Mouse (Mus musculus) hindbrain, embryonic 15.5 days (tissue): ENCODE data around the gene Ppox. TPM values are rescaled to one million over a fixed set of nuclear protein-coding genes. Genes with fewer than 3 reads are reported as not detected.

Experiments
- ATAC-seq: fragments of 200-750 bp; cut with Nextera tagmentation; 2 replicates; pipeline ENCODE4 v1.8.0; 2017; ENCODE audit warnings: low read depth, moderate number of reproducible peaks, moderate TSS enrichment; ENCODE audit not compliant: low FRiP score
- H3K27ac ChIP-seq: fragments of 300-500 bp; sonication (generic); replicated peaks from 2 replicates; pipeline ENCODE4 v1.5.1; 2015; ENCODE audit warnings: mild to moderate bottlenecking, inconsistent platforms
- H3K27me3 ChIP-seq: fragments of 300-500 bp; sonication (generic); 2 replicates; pipeline ENCODE4 v1.6.1; 2015; ENCODE audit warnings: control low read depth, inconsistent platforms
- H3K36me3 ChIP-seq: fragments of 300-500 bp; sonication (generic); 2 replicates; pipeline ENCODE4 v1.6.1; 2015; ENCODE audit warnings: control low read depth, inconsistent platforms
- H3K4me1 ChIP-seq: fragments of 300-500 bp; sonication (generic); replicated peaks from 2 replicates; pipeline ENCODE4 v1.6.1; 2015; ENCODE audit warnings: control low read depth, inconsistent platforms
- H3K4me2 ChIP-seq: fragments of 300-500 bp; sonication (generic); 2 replicates; pipeline ENCODE4 v1.6.1; 2015; ENCODE audit warnings: moderate library complexity, mild to moderate bottlenecking, inconsistent platforms
- H3K4me3 ChIP-seq: fragments of 300-500 bp; sonication (generic); 2 replicates; pipeline ENCODE4 v1.5.1; 2015; ENCODE audit warnings: mild to moderate bottlenecking, inconsistent platforms
- H3K9ac ChIP-seq: fragments of 300-500 bp; sonication (generic); 2 replicates; pipeline ENCODE4 v1.6.1; 2015; ENCODE audit warnings: inconsistent platforms
- H3K9me3 ChIP-seq: fragments of 300-500 bp; sonication (generic); 2 replicates; pipeline ENCODE4 v1.6.1; 2016; ENCODE audit warnings: control low read depth, inconsistent platforms
- WGBS: fragments of 180-500 bp; shearing (Covaris S2); methylation state at CpG from one replicate; pipeline ENCODE4 v1.1.7; 2015; 5-methylcytosine and 5-hydroxymethylcytosine counted together
- polyA plus RNA-seq: library from polyadenylated mRNA; unstranded; fragments of >200 nt; fragmentation: Nextera tagmentation; extraction: Ambion mirVana; gene quantifications from 2 replicates; pipeline ENCODE4 v1.2.1, GENCODE M21; 2015

The Ppox gene
- polyA plus RNA-seq, 1 experiment from 2014 or later: 53.6 TPM

DNA sequence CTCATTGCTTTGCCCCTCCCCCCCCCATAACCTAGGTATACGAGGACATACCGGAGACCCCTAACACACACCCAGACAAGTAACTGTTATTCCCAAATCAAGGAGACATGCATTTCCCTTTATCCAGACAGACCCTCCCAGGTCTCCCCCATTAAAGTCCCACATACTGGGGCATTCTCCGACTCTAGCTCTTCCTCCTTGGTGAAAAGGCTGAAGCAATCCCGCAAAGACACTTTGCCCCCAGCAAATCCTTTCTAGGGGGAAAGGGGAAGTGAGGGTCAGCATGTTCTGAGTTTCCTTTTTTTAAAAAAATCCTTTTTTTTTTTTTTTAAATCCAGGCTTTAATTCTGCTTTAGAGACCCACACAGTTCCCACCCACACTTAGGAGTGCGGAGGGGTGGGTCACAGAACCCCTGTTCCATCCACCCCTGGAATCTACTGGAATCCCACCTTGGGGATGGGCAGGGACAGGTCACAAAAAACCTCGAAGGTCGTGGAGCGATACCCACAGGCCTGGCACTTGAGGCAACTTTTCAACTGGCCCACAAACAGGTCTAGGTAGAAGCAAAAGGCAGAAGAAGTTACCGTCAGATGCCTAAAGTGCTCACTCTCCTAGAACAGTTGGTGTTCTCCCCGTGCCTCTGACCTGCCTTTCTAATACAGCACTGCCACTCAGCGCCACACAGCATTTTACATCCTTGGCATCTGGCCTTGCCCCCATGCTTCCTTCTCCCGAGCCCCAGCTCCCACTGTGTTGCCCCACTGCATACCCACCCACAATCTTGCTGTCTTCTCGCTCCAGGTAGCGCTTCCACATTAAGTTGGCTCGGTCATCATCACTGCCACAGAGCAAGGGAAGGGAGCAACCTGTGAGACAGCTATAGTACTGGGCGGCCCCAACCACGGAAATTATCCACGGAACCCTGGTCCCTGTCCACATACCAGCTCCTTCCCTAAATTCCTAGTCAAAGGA, 2.5 kb upstream of the Ppox start:
- Histone ChIP-seq H3K27me3 (no peaks in the 10 kb centered on the region), H3K4me2 (no peak overlapping the region), H3K9me3 (no peaks in the 10 kb centered on the region), H3K4me3 (no peak overlapping the region), H3K4me1 (peaks cover 51% of the 10 kb centered on the region), H3K27ac (no peak overlapping the region), H3K9ac (no peak overlapping the region), H3K36me3 (peaks cover 30% of the 10 kb centered on the region)
- WGBS: 92% methylated on average over 18 of the region's 18 CpGs
- ATAC-seq: no peak

DNA sequence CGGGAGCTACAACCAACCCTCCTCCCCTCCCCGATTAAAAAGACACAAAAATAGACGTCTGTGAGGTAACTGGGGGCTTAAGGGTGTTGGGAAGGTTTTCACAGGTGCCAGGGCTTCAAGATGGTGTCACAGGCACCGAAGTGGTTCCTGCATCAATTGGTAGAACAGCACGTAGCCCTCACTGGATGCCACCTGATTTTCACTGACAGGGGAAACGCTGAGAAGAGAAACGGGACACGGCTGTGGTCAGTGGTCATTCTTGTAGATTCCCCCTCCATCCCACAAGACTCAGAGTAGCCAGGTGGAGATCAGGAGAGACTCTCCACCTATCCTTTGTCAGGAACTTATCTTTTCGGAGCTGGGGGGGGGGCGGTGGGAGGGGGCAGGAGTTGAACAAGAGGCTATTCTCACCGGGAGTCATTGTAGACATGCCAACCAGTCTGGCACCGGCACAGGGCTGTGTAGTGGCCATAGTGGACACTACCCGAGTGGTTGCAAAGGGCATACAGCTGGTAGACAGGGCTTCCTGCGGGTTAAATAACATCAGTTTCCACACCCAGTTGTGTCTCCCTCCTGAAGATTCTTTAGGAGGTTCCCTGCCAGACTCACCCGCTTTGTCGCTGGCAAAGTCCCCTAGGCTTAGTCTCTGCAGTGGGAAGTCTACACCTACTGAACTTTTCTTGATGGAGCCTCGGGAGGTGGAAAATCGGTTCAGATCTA, 1.3 kb upstream of the Ppox start:
- H3K36me3 ChIP-seq: peaks cover 36% of the 10 kb centered on the region
- H3K27ac ChIP-seq: no peak overlapping the region
- H3K4me3 ChIP-seq: peak overlapping the region; percentile 67
- no peak for ATAC-seq
- 81% methylated on average over 18 of the region's 18 CpGs for WGBS
- no peaks in the 10 kb centered on the region for H3K9me3 ChIP-seq
- peaks cover 45% of the 10 kb centered on the region for H3K4me1 ChIP-seq
- no peaks in the 10 kb centered on the region for H3K27me3 ChIP-seq
- peak overlapping the region; percentile 73 for H3K4me2 ChIP-seq
- H3K9ac ChIP-seq: peak overlapping the region; percentile 24; the same call in 1 of the 2 replicates

DNA sequence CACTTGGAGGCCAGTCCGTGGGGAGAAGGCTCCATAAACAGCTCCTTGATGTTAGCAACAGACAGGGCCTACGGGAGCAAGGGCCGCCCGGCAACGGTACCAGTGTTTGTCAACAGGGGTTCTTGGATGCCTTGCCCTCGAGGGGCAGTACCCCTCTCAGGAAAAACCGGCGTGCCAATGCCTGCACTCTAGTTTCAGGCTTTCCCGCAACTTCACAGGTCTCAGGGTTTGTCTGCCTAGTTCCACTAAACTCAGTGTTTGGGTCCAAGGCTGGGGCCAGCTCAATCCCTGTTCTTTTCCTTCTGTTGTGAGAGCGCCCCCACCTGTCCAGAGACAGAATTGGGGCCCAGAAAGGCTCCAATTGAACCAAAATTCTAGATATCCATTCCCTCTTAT, 540 bp upstream of the Ppox start:
- WGBS: under 1% methylated on average over 10 of the region's 10 CpGs
- Histone ChIP-seq H3K4me3 (peak overlapping the region; percentile 67), H3K9me3 (no peaks in the 10 kb centered on the region), H3K4me2 (peak overlapping the region; percentile 73), H3K4me1 (peaks cover 38% of the 10 kb centered on the region), H3K9ac (peak overlapping the region; percentile 24), H3K36me3 (peaks cover 43% of the 10 kb centered on the region), H3K27ac (peak overlapping the region; percentile 78), H3K27me3 (no peaks in the 10 kb centered on the region)
- peak; percentile 57 for ATAC-seq

DNA sequence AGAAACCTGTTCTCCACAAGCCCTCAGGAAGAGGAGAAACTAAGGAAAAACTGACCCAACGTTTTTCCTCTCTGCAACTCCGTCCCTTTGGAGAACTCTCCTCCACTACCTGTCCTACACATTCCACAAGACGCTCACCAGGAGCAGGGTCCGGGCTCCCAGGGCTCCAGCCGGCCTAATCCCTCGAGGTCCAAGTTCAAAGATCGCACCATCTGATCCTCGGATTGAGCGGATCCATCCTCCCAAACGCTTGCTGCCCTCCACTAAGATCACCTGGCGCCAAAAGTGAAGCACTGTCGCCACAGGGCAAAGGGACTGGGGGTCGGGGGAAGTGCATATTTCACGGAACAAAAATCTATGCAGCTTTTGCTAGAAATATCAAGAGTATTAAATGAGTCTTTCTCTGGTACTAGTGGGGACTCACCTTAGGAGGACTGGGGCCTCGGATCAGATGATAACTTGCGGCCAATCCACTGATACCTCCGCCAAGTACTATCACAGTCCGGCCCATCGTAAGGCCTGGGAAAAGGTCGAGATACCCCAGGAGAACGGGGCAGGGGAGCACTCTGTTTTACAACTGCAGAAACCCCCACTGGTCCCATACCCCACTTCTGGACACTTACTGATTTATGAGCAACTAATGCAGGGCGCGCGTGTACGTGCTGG, 603 bp downstream of the Ppox start:
- Histone ChIP-seq H3K4me2 (peak overlapping the region; percentile 73), H3K36me3 (peaks cover 46% of the 10 kb centered on the region), H3K4me3 (peak overlapping the region; percentile 67), H3K4me1 (peaks cover 27% of the 10 kb centered on the region), H3K9ac (peak overlapping the region; percentile 61), H3K9me3 (no peaks in the 10 kb centered on the region), H3K27me3 (no peaks in the 10 kb centered on the region), H3K27ac (peak overlapping the region; percentile 36; the same call in 1 of the 2 replicates)
- under 1% methylated on average over 25 of the region's 25 CpGs for WGBS
- no peak; the same call in 1 of the 2 replicates for ATAC-seq

DNA sequence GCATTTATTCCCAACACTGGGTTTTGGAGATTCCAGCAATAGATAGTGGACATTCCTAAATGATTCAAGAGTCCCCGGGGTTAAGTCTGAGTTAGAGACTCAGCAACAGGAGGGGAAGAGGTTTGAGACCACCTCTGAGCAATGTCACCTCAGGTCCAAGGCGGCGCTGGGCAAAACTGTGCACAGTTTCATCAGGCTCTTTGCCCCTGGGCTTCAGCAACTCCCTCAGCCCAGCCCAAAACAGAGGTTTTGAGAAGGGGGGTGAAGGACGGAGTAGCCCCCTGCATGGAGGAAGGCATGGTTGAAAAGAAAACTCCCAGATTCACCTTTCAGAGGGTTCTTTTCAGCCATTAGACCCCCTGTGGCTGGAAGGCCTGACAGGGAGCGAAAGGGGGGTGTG, 1.3 kb downstream of the Ppox start:
- Histone ChIP-seq H3K27me3 (no peaks in the 10 kb centered on the region), H3K9me3 (no peaks in the 10 kb centered on the region), H3K4me2 (peak overlapping the region; percentile 73), H3K27ac (no peak overlapping the region), H3K4me1 (peaks cover 26% of the 10 kb centered on the region), H3K4me3 (peak overlapping the region; percentile 67), H3K9ac (no peak overlapping the region), H3K36me3 (peaks cover 42% of the 10 kb centered on the region)
- ATAC-seq: no peak
- 60% methylated on average over 5 of the region's 5 CpGs for WGBS

DNA sequence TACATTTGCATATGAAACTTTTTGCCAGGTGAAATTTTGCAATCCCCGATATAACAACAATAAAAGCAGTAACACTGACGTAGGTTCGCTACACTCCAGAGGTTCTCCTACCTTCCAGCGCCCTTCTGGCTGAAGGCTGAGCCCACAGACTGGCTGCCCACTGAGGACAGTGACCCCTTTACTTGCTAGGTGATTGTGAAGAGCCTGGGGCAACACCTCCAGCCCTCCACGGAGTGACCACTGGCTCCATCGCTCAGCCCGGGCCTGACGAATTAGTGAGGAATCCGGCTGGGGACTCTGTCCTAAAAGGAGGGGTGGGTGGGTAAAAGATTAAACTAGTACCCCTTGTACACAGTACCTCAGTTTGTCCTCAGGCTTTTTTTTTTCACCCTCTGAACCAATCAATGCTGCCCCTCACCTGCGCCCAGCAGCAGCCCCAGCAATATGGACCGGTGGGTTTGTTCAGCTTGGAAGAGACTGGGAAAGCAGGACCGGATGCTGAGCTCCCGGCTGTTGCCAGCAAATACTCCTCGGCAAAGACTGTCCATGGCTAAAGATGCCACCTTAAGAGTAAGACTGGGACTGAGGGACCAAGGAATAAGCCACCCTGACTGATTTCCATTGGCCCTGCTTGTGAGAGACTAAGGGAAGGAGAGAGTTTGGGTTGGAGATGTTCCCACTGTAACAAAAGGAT, 1.8 kb downstream of the Ppox start:
- 0 out of 2 replicates have a peak overlapping the region, but pooled peaks have one; percentile 73 for H3K4me2 ChIP-seq
- no peak overlapping the region for H3K9ac ChIP-seq
- H3K27ac ChIP-seq: no peak overlapping the region
- no peaks in the 10 kb centered on the region for H3K9me3 ChIP-seq
- H3K36me3 ChIP-seq: peaks cover 42% of the 10 kb centered on the region
- ATAC-seq: no peak
- H3K4me3 ChIP-seq: no peak overlapping the region
- peaks cover 26% of the 10 kb centered on the region for H3K4me1 ChIP-seq
- H3K27me3 ChIP-seq: no peaks in the 10 kb centered on the region
- 89% methylated on average over 14 of the region's 14 CpGs for WGBS

DNA sequence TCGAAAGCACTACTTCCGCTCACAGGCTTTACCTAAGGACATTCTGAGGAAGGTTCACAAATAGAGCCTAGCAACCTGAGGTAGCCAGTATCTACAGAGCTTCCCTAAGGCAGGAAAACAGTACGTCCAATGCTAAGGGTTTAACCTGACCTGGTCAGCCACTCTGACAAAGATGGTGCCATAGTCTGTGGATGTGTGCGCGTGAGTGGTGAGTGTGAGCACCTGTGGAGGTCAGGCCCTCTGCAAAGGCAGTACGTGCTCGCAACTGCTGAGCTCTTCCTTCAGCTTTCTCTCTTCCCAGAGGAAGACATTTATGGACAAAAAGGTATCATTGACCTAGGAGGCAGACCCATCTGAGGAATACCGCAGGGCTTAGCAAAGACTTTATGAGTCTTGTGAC, 2.5 kb downstream of the Ppox start:
- Histone ChIP-seq H3K9me3 (no peaks in the 10 kb centered on the region), H3K27me3 (no peaks in the 10 kb centered on the region), H3K9ac (no peak overlapping the region), H3K4me1 (peaks cover 26% of the 10 kb centered on the region), H3K4me3 (no peak overlapping the region), H3K4me2 (no peak overlapping the region), H3K27ac (no peak overlapping the region), H3K36me3 (peaks cover 43% of the 10 kb centered on the region)
- WGBS: 94% methylated on average over 8 of the region's 8 CpGs
- ATAC-seq: no peak

DNA sequence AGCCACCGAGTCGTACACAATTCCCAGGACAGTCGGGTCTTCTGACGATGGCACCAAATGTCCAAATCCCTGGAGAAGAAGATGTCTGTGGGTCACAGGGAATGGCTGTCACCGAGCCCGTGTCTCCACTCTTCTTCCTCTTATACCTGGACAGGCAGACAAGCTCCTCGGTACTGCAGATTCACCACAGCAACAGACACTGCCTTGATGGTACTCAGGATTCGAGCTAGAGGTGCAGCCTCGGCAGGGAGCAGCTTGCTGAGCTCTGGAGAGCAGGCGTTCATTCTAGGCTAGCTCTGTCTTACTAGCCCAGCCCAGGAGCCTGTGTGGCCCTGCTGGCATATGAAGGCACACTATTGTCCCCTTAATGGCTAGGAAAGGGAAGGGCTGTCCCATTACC, 3.2 kb downstream of the Ppox start:
- Histone ChIP-seq H3K4me3 (no peak overlapping the region), H3K9me3 (no peaks in the 10 kb centered on the region), H3K27me3 (no peaks in the 10 kb centered on the region), H3K4me1 (peaks cover 26% of the 10 kb centered on the region), H3K4me2 (no peak overlapping the region), H3K9ac (no peak overlapping the region), H3K36me3 (peaks cover 47% of the 10 kb centered on the region), H3K27ac (no peak overlapping the region)
- WGBS: 86% methylated on average over 10 of the region's 10 CpGs
- ATAC-seq: no peak

DNA sequence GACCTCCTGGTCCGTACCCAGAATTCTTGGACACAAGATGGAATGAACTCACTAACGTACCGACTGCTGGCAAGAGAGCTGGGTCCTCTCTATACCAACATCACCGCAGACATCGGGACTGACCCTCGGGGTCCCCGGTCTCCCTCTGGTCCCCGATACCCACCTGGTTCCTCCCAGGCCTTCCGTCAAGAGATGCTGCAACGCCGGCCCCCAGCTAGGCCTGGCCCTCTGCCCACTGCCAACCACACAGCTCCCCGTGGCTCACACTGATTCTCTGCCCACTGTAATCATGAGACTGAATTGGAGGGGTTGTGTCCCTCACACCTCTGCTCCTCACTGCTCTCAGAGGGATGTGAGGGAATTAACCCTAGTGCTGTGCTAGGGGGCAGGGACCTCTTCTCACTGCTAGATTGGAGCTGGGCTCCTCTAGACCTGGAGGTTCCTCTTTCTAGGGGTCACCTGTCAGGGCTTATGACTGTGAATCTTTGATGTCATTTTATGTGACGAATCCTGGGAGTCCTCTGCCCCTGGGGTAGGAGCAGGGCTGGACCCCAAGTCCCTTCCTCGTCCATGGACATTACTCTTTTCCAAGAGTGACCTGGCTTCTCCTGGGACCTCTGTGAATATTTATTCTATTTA, 4.8 kb downstream of the Ppox start:
- H3K27ac ChIP-seq: no peak overlapping the region
- H3K4me3 ChIP-seq: no peak overlapping the region
- H3K27me3 ChIP-seq: no peaks in the 10 kb centered on the region
- peaks cover 28% of the 10 kb centered on the region for H3K4me1 ChIP-seq
- no peaks in the 10 kb centered on the region for H3K9me3 ChIP-seq
- peaks cover 45% of the 10 kb centered on the region for H3K36me3 ChIP-seq
- 91% methylated on average over 14 of the region's 14 CpGs for WGBS
- ATAC-seq: no peak
- H3K9ac ChIP-seq: no peak overlapping the region
- H3K4me2 ChIP-seq: no peak overlapping the region

DNA sequence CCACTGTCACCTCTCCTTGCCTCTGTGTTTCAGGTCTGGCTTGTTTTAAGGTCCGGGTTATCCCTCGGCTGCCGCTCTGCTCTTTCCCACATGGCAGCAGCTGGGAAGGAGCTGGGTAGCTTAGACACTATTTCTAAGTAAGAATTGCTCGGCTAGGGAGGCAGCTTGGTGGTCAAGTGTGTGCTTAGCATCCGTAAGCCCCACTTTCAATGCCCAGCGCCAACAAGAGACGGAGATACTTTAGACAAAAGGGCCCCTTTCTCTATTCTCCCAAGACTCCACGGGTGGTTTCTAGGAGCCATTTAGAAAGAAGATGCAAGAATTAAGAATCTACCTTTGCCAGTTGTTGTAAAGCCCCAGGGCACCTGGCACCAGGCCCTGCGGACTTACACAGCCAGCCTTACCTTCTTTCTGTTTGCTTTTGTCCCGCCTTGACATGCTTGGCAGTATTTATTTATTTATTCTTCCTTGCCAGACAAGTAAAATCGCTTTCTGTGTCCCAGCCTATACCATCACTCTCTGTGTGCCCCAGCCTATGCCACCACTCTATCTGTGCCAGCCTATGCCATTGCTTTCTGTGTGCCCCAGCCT, 5.7 kb downstream of the Ppox start:
- ATAC-seq: no peak
- WGBS: 74% methylated on average over 11 of the region's 11 CpGs
- H3K9ac ChIP-seq: no peak overlapping the region
- no peaks in the 10 kb centered on the region for H3K9me3 ChIP-seq
- peaks cover 30% of the 10 kb centered on the region for H3K4me1 ChIP-seq
- peaks cover 45% of the 10 kb centered on the region for H3K36me3 ChIP-seq
- H3K27ac ChIP-seq: no peak overlapping the region
- no peak overlapping the region for H3K4me3 ChIP-seq
- no peaks in the 10 kb centered on the region for H3K27me3 ChIP-seq
- H3K4me2 ChIP-seq: no peak overlapping the region

DNA sequence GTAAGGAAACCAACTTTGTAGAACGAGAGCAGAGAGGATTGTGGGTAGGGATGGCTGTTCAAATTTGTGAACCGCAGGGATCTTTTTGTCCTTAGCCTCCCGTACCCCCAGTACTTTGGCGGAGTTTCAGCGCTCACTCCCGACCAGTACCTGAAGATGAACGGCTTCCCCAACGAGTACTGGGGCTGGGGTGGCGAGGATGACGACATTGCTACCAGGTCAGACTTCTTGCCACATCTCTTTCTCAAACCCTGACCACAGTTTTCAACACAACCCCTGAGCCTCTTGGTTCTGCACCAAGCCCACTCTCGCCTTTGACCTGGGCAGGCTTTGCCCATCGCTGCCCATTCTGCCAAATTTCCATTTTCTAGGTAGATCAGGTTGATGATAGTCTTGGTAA, 6.8 kb downstream of the Ppox start:
- no peak overlapping the region for H3K27ac ChIP-seq
- peaks cover 28% of the 10 kb centered on the region for H3K4me1 ChIP-seq
- no peak overlapping the region for H3K4me3 ChIP-seq
- no peaks in the 10 kb centered on the region for H3K27me3 ChIP-seq
- no peaks in the 10 kb centered on the region for H3K9me3 ChIP-seq
- no peak overlapping the region for H3K4me2 ChIP-seq
- peaks cover 45% of the 10 kb centered on the region for H3K36me3 ChIP-seq
- 90% methylated on average over 12 of the region's 12 CpGs for WGBS
- no peak for ATAC-seq
- H3K9ac ChIP-seq: no peak overlapping the region
